Comparison of ENCODE assay signal across 8 mouse cellular contexts in genomic region chr5:41844147-41844529, GRCm38 (mm10). TPM values are rescaled to one million over a fixed set of nuclear protein-coding genes. Genes with fewer than 3 reads are reported as not detected.
DNase-seq lines count a peak whose midpoint lies in the region; ATAC-seq lines count a peak whose summit lies in the region.

Bod1l (minus strand) TSS chr5:41844315.

- ATAC-seq in forebrain, embryonic 14.5 days, result peak; percentile 97
- peak; percentile 96 for ATAC-seq in neural tube, embryonic 15.5 days (ENCODE audit: low FRiP score)

- no peaks in the 10 kb centered on the region for H3K36me3 ChIP-seq in forebrain, embryonic 14.5 days (ENCODE audit: control insufficient read depth, insufficient read depth, low read length)
- no peaks in the 10 kb centered on the region for H3K36me3 ChIP-seq in neural tube, embryonic 15.5 days

- no peaks in the 10 kb centered on the region for H3K9me3 ChIP-seq in forebrain, embryonic 14.5 days (replicated peaks; ENCODE audit: control insufficient read depth, low read length)
- H3K9me3 ChIP-seq in neural tube, embryonic 15.5 days (replicated peaks), result no peaks in the 10 kb centered on the region

- peak within 1 kb of the TSS; percentile 97 for H3K4me3 ChIP-seq in forebrain, embryonic 14.5 days (ENCODE audit: low read depth, low read length)
- peak within 1 kb of the TSS; percentile 100 for H3K4me3 ChIP-seq in neural tube, embryonic 15.5 days (replicated peaks)

- no peaks in the 10 kb centered on the region for H3K27me3 ChIP-seq in forebrain, embryonic 14.5 days (replicated peaks; ENCODE audit: control insufficient read depth, insufficient read depth, low read length)
- no peaks in the 10 kb centered on the region for H3K27me3 ChIP-seq in neural tube, embryonic 15.5 days (replicated peaks)

- intact Hi-C loops in heart, postnatal 14 days (cut with DNase I), result loop anchor here (10.0 kb wide), 1 partner anchor 139 kb away; the partner anchor contains the start of gene Rab28

- peak within 1 kb of the TSS; percentile 96 for H3K9ac ChIP-seq in forebrain, embryonic 14.5 days (ENCODE audit: low read length)
- peak within 1 kb of the TSS; percentile 97 for H3K9ac ChIP-seq in neural tube, embryonic 15.5 days (replicated peaks)

- peak within 1 kb of the TSS; percentile 88 for H3K4me2 ChIP-seq in forebrain, embryonic 14.5 days (ENCODE audit: low read length)
- H3K4me2 ChIP-seq in neural tube, embryonic 15.5 days, result peak within 1 kb of the TSS; percentile 82

- H3K4me1 ChIP-seq in forebrain, embryonic 14.5 days (ENCODE audit: control insufficient read depth, insufficient read depth, low read length), result peaks cover 10% of the 10 kb centered on the region; the same call in 1 of the 2 replicates
- peaks cover 24% of the 10 kb centered on the region for H3K4me1 ChIP-seq in neural tube, embryonic 15.5 days

- DNase-seq in ES-CJ7 (ENCODE audit: low read depth, low spot score), result peak; percentile 93
- peak; percentile 97 for DNase-seq in cerebellum, adult 11 months
- DNase-seq in forebrain, embryonic 14.5 days (ENCODE audit: low spot score), result peak; percentile 97
- DNase-seq in heart, postnatal 14 days, result peak; percentile 97 to 98
- peak; percentile 98 for DNase-seq in layer of hippocampus, adult 11-12 months (ENCODE audit: low spot score)
- peak; percentile 97 for DNase-seq in lung, adult 18-20 months
- DNase-seq in testis, postnatal 14 days (ENCODE audit: low spot score), result peak; percentile 95

- 0% methylated on average over 36 of the region's 38 CpGs for WGBS in forebrain, embryonic 14.5 days
- under 1% methylated on average over 38 of the region's 38 CpGs for WGBS in neural tube, embryonic 15.5 days

- H3K27ac ChIP-seq in forebrain, embryonic 14.5 days (ENCODE audit: low read depth, low read length), result peak within 1 kb of the TSS; percentile 9; the same call in 1 of the 2 replicates
- H3K27ac ChIP-seq in neural tube, embryonic 15.5 days (replicated peaks), result peak within 1 kb of the TSS; percentile 68

RNA-seq across cellular contexts. Expression of gene Bod1l, which starts in this region (rescaled TPM):
- polyA plus RNA-seq in forebrain, embryonic 14.5 days (2014; fragmentation: Nextera tagmentation; extraction: Ambion mirVana), result 18.2 and 22.5 TPM in 2 replicates
- 10 to 100 TPM; 17.5 to 18.6 TPM for total RNA-seq in heart, postnatal 14 days (2021)
- 29.4 and 30.1 TPM in 2 replicates for polyA plus RNA-seq in neural tube, embryonic 15.5 days (2015; fragmentation: Nextera tagmentation; extraction: Ambion mirVana)

Comparison
In these comparisons a context has a peak if more than half of its experiments do, and no peak if none do; other contexts are left out.
1. Peak in every context shown above with its lines: DNase-seq, ATAC-seq, H3K4me3 ChIP-seq and H3K27ac ChIP-seq.